Mouse (Mus musculus) gastrocnemius, postnatal 10 days (tissue): ENCODE results near the gene Gnb3. TPM values are rescaled to one million over a fixed set of nuclear protein-coding genes. Genes with fewer than 3 reads are reported as not detected.
"Not testable (repeated sequence)": the region's sequence is repeated elsewhere in the genome, so short reads cannot be mapped to it uniquely, and the experiment has no call there.

Experiments
- DNase-seq: peaks from one replicate; pipeline ENCODE4 v3.0.0; 2021; ENCODE audit warnings: mixed read lengths
- total RNA-seq, 2 experiments: library from RNA; stranded (reverse); gene quantifications; 2 replicates each; pipeline ENCODE4 v1.2.3; 2021

The Gnb3 gene
- total RNA-seq, 2 experiments from 2014 or later: 8.4 to 9.4 TPM

GRCm38 (mm10) chr6:124803061-124803460 lies 37.0 kb downstream of the Gnb3 start:
- DNase-seq: no peak

GRCm38 (mm10) chr6:124802400-124802799 lies 37.7 kb downstream of the Gnb3 start:
- not testable (repeated sequence) for DNase-seq

GRCm38 (mm10) chr6:124796200-124796599 lies 43.9 kb downstream of the Gnb3 start:
- DNase-seq: no peak

GRCm38 (mm10) chr6:124795781-124796180 lies 44.3 kb downstream of the Gnb3 start:
- DNase-seq: no peak

- no peak for DNase-seq
Observed at GRCm38 (mm10) chr6:124791911-124792310, 48.2 kb downstream of the Gnb3 start.

GRCm38 (mm10) chr6:124790121-124790520 lies 50.0 kb downstream of the Gnb3 start:
- no peak for DNase-seq

- no peak for DNase-seq
Observed at GRCm38 (mm10) chr6:124789519-124789918, 50.6 kb downstream of the Gnb3 start.

- no peak for DNase-seq
Observed at GRCm38 (mm10) chr6:124787722-124788121, 52.4 kb downstream of the Gnb3 start.

- DNase-seq: no peak
Observed at GRCm38 (mm10) chr6:124786756-124787420, 53.2 kb downstream of the Gnb3 start.

Other genes with a start within 250 kb of the Gnb3 start
- 1 to 10 TPM in 1 of 2 experiments, under 1 TPM in 1; 0.68 to 1.1 TPM for gene C1s2, start 204.2 kb downstream of the Gnb3 start, total RNA-seq
- 10 to 100 TPM; 28.2 to 41.3 TPM for gene Lpcat3, start 177.2 kb downstream of the Gnb3 start, total RNA-seq
- gene Emg1, start 128.1 kb downstream of the Gnb3 start, total RNA-seq: 10 to 100 TPM; 61.0 to 62.5 TPM
- 100 to 1,000 TPM; 205 to 206 TPM for gene Phb2, start 127.9 kb downstream of the Gnb3 start, total RNA-seq
- 1 to 10 TPM; 1.8 to 3.8 TPM for gene Ptpn6, start 101.6 kb downstream of the Gnb3 start, total RNA-seq
- gene Grcc10, start 98.9 kb downstream of the Gnb3 start, total RNA-seq: 100 to 1,000 TPM; 213 to 226 TPM
- not detected for gene Gm45234, start 84.3 kb downstream of the Gnb3 start, total RNA-seq
- 10 to 100 TPM; 37.6 to 46.7 TPM for gene Atn1, start 83.8 kb downstream of the Gnb3 start, total RNA-seq
- 1 to 10 TPM; 2.9 to 6.5 TPM for gene Eno2, start 70.6 kb downstream of the Gnb3 start, total RNA-seq
- gene Lrrc23, start 60.5 kb downstream of the Gnb3 start, total RNA-seq: not detected
- 1 to 10 TPM; 3.5 to 6.5 TPM for gene Spsb2, start 31.6 kb downstream of the Gnb3 start, total RNA-seq
- gene Tpi1, start 26.0 kb downstream of the Gnb3 start, total RNA-seq: 1,000 to 10,000 TPM; 2,520 to 2,805 TPM
- gene Usp5, start 10.8 kb downstream of the Gnb3 start, total RNA-seq: 10 to 100 TPM; 66.2 to 66.4 TPM
- 10 to 100 TPM; 13.5 to 14.3 TPM for gene Cdca3, start 10.7 kb downstream of the Gnb3 start, total RNA-seq
- 10 to 100 TPM; 33.3 to 41.5 TPM for gene P3h3, start 17.5 kb upstream of the Gnb3 start, total RNA-seq
- 1 to 10 TPM in 1 of 2 experiments, under 1 TPM in 1; 0.38 to 1.1 TPM for gene Gpr162, start 23.7 kb upstream of the Gnb3 start, total RNA-seq
- 1 to 10 TPM in 1 of 2 experiments, under 1 TPM in 1; 0.61 to 2.1 TPM for gene Cd4, start 47.9 kb upstream of the Gnb3 start, total RNA-seq
- under 1 TPM; 0.56 to 0.68 TPM for gene Lag3, start 71.4 kb upstream of the Gnb3 start, total RNA-seq
- 100 to 1,000 TPM; 273 to 298 TPM for gene Ptms, start 79.8 kb upstream of the Gnb3 start, total RNA-seq
- gene Mlf2, start 91.1 kb upstream of the Gnb3 start, total RNA-seq: 100 to 1,000 TPM; 252 to 255 TPM
- 100 to 1,000 TPM in 1 of 2 experiments, 10 to 100 TPM in 1; 99.9 to 105 TPM for gene Cops7a, start 125.3 kb upstream of the Gnb3 start, total RNA-seq
- under 1 TPM; 0.61 TPM for gene Pianp, start 156.4 kb upstream of the Gnb3 start, total RNA-seq
- 10 to 100 TPM; 21.9 to 27.4 TPM for gene Zfp384, start 168.9 kb upstream of the Gnb3 start, total RNA-seq
- 10 to 100 TPM; 33.4 to 42.7 TPM for gene Ing4, start 199.5 kb upstream of the Gnb3 start, total RNA-seq
- gene Acrbp, start 209.4 kb upstream of the Gnb3 start, total RNA-seq: 1 to 10 TPM; 2.7 to 4.7 TPM
- gene Lpar5, start 227.6 kb upstream of the Gnb3 start, total RNA-seq: under 1 TPM; 0.16 to 0.41 TPM